Mouse (Mus musculus) lung, postnatal 36 days (tissue): ENCODE results near the gene Abcd4.

Experiments
- DNase-seq: peaks from one replicate; pipeline ENCODE4 v3.0.0; 2022; ENCODE audit warnings: mixed read lengths

Gene Abcd4

GRCm38 (mm10) chr12:84616977-84617630, at the start of gene Abcd4:
Gene Abcd4 (minus strand): TSS chr12:84617413.
- peak; percentile 99 for DNase-seq

GRCm38 (mm10) chr12:84653912-84654311, 36.7 kb upstream of the Abcd4 start:
- DNase-seq: peak; percentile 75

GRCm38 (mm10) chr12:84650234-84650633, 33.0 kb upstream of the Abcd4 start:
- DNase-seq: no peak

GRCm38 (mm10) chr12:84640654-84641053, 23.4 kb upstream of the Abcd4 start, which contains the start of gene Vrtn:
Gene Vrtn (plus strand): TSS chr12:84641019.
- DNase-seq: no peak

GRCm38 (mm10) chr12:84640253-84640652, 23.0 kb upstream of the Abcd4 start:
- no peak for DNase-seq

- DNase-seq: no peak
Measured at GRCm38 (mm10) chr12:84631867-84632266, 14.7 kb upstream of the Abcd4 start.

GRCm38 (mm10) chr12:84625116-84625515, 7.9 kb upstream of the Abcd4 start:
- DNase-seq: no peak

- DNase-seq: no peak
Measured at GRCm38 (mm10) chr12:84624601-84625000, 7.4 kb upstream of the Abcd4 start.

GRCm38 (mm10) chr12:84620975-84621374, 3.8 kb upstream of the Abcd4 start:
- DNase-seq: peak; percentile 20

GRCm38 (mm10) chr12:84617663-84618062, 450 bp upstream of the Abcd4 start:
- DNase-seq: peak; percentile 30

GRCm38 (mm10) chr12:84614524-84614923, 2.7 kb downstream of the Abcd4 start:
- DNase-seq: peak; percentile 44

- DNase-seq: no peak
Measured at GRCm38 (mm10) chr12:84614001-84614400, 3.2 kb downstream of the Abcd4 start.

- no peak for DNase-seq
Measured at GRCm38 (mm10) chr12:84612518-84612917, 4.7 kb downstream of the Abcd4 start.

GRCm38 (mm10) chr12:84611718-84612117, 5.5 kb downstream of the Abcd4 start:
- no peak for DNase-seq

- DNase-seq: no peak
Measured at GRCm38 (mm10) chr12:84605860-84606259, 11.4 kb downstream of the Abcd4 start.

- DNase-seq: no peak
Measured at GRCm38 (mm10) chr12:84604001-84604400, 13.2 kb downstream of the Abcd4 start.

GRCm38 (mm10) chr12:84598324-84598723, 18.9 kb downstream of the Abcd4 start:
- no peak for DNase-seq

GRCm38 (mm10) chr12:84589825-84590761, 27.1 kb downstream of the Abcd4 start:
- peak; percentile 96 for DNase-seq

- no peak for DNase-seq
Measured at GRCm38 (mm10) chr12:84581285-84581684, 35.9 kb downstream of the Abcd4 start.

- no peak for DNase-seq
Measured at GRCm38 (mm10) chr12:84578440-84578770, 38.8 kb downstream of the Abcd4 start.

- DNase-seq: no peak
Measured at GRCm38 (mm10) chr12:84577768-84578439, 39.3 kb downstream of the Abcd4 start.

GRCm38 (mm10) chr12:84573094-84573493, 44.1 kb downstream of the Abcd4 start:
- no peak for DNase-seq

GRCm38 (mm10) chr12:84572341-84572720, 44.9 kb downstream of the Abcd4 start:
- no peak for DNase-seq
